In the genomic region with DNA sequence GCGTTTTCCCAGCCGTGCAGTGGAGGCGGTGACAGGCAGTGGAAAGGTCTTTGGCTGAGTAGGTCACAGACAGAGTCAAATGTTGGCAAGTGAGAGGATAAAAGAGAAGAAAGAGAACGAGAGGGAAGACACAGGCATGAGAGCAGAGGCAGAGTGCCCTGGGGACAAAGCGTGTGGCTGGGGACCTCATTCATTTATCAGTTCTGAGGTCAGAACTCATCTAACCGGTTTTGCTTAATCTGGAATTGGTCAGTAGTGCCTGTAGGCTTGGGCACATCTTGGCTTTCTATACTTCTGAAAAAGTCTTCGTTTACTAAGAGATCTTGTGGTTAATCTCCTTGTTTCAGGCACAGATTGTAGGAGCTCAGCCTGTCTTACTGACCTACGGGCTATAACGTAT, we compare ENCODE assay signal across 26 mouse cellular contexts.
A peak's percentile ranks its signal among the peaks of the same experiment; 100 is the strongest.
DNase-seq lines count a peak whose midpoint lies in the region; ATAC-seq and TF ChIP-seq lines count a peak whose summit lies in the region.
"Had no signal": no experiment of that assay in that cellular context is flagged by ENCODE, and none has a peak within 500 bp of the region (broad histone marks: within the 10 kb centered on the region; RNA-seq: fewer than 3 reads in every experiment).

No protein-coding gene starts in this region.

- H3K4me1 ChIP-seq in heart, embryonic 11.5 days (ENCODE audit: control insufficient read depth, insufficient read depth, low read length), result no peaks in the 10 kb centered on the region
- H3K4me1 ChIP-seq in heart, embryonic 12.5 days (replicated peaks), result no peaks in the 10 kb centered on the region
- no peaks in the 10 kb centered on the region for H3K4me1 ChIP-seq in kidney, postnatal 0 days (replicated peaks; ENCODE audit: insufficient read depth, low read length)
- H3K4me1 ChIP-seq in embryonic facial prominence, embryonic 14.5 days (ENCODE audit: control insufficient read depth, insufficient read depth, low read length), result no peaks in the 10 kb centered on the region
- no peaks in the 10 kb centered on the region for H3K4me1 ChIP-seq in midbrain, embryonic 13.5 days (replicated peaks)
- H3K4me1 ChIP-seq: forebrain, embryonic 15.5 days; limb, embryonic 13.5 days; megakaryocyte, embryonic 14.5 days had no signal

- DNase-seq in kidney, postnatal 0 days (ENCODE audit: low spot score), result peak; percentile 28
- no peak for DNase-seq in kidney, postnatal 14 days
- DNase-seq in embryo, embryonic 11 days, result peak; percentile 32
- DNase-seq in embryonic facial prominence, embryonic 14.5 days (ENCODE audit: low spot score), result peak; percentile 8
- no peak for DNase-seq in layer of hippocampus, postnatal 10 days (ENCODE audit: low spot score in 2 of 2)
- DNase-seq: adrenal gland, postnatal 10 days; cerebellum, adult 11 months; cerebellum, adult 9-10 months; cerebellum, postnatal 36 days; heart, postnatal 10 days; kidney, adult 8-10 months; kidney, postnatal 25 days; lung, postnatal 4 days; midbrain, embryonic 14.5 days; thymus, postnatal 25 days had no signal

- no peak for ATAC-seq in heart, embryonic 11.5 days (replicated peaks; ENCODE audit: insufficient number of reproducible peaks, low FRiP score, low TSS enrichment)
- no peak for ATAC-seq in heart, embryonic 12.5 days (ENCODE audit: insufficient number of reproducible peaks, low FRiP score)
- ATAC-seq in kidney, postnatal 0 days (replicated peaks; ENCODE audit: low FRiP score, low read depth), result peak; percentile 36; the same call in 1 of the 2 replicates
- ATAC-seq in embryonic facial prominence, embryonic 14.5 days (ENCODE audit: low read depth), result no peak
- ATAC-seq in midbrain, embryonic 13.5 days, result no peak
- ATAC-seq: forebrain, embryonic 15.5 days; Patski had no signal

- TF ChIP-seq CTCF in kidney, postnatal 0 days (IDR thresholded peaks at IDR 0.05; ENCODE audit: low read depth), result no peak

- H3K27me3 ChIP-seq in heart, embryonic 11.5 days (ENCODE audit: control insufficient read depth, insufficient read depth, low read length), result no peaks in the 10 kb centered on the region
- H3K27me3 ChIP-seq in heart, embryonic 12.5 days (replicated peaks), result no peaks in the 10 kb centered on the region
- no peaks in the 10 kb centered on the region for H3K27me3 ChIP-seq in kidney, postnatal 0 days (ENCODE audit: insufficient read depth, low read length)
- no peaks in the 10 kb centered on the region for H3K27me3 ChIP-seq in embryonic facial prominence, embryonic 14.5 days (replicated peaks; ENCODE audit: control insufficient read depth, insufficient read depth, low read length)
- no peaks in the 10 kb centered on the region for H3K27me3 ChIP-seq in midbrain, embryonic 13.5 days
- H3K27me3 ChIP-seq: forebrain, embryonic 15.5 days; limb, embryonic 13.5 days; megakaryocyte, embryonic 14.5 days had no signal

- H3K36me3 ChIP-seq in heart, embryonic 11.5 days (ENCODE audit: control insufficient read depth, insufficient read depth, low read length), result no peaks in the 10 kb centered on the region
- H3K36me3 ChIP-seq in heart, embryonic 12.5 days, result no peaks in the 10 kb centered on the region
- no peaks in the 10 kb centered on the region for H3K36me3 ChIP-seq in kidney, postnatal 0 days (ENCODE audit: insufficient read depth, low read length)
- no peaks in the 10 kb centered on the region for H3K36me3 ChIP-seq in embryonic facial prominence, embryonic 14.5 days (ENCODE audit: control insufficient read depth, insufficient read depth, low read length)
- H3K36me3 ChIP-seq in midbrain, embryonic 13.5 days, result no peaks in the 10 kb centered on the region
- H3K36me3 ChIP-seq: forebrain, embryonic 10.5 days; forebrain, embryonic 15.5 days; limb, embryonic 13.5 days had no signal

- no peak overlapping the region for H3K4me3 ChIP-seq in heart, embryonic 11.5 days (ENCODE audit: low read depth, low read length)
- no peak overlapping the region for H3K4me3 ChIP-seq in heart, embryonic 12.5 days
- no peak overlapping the region for H3K4me3 ChIP-seq in kidney, postnatal 0 days (replicated peaks; ENCODE audit: low read depth, low read length)
- no peak overlapping the region for H3K4me3 ChIP-seq in embryonic facial prominence, embryonic 14.5 days (ENCODE audit: low read depth, low read length)
- H3K4me3 ChIP-seq in midbrain, embryonic 13.5 days (replicated peaks), result no peak overlapping the region
- H3K4me3 ChIP-seq: forebrain, embryonic 10.5 days; forebrain, embryonic 15.5 days; layer of hippocampus, adult 2 months; limb, embryonic 13.5 days; megakaryocyte, embryonic 14.5 days had no signal

- no peak overlapping the region for H3K9ac ChIP-seq in heart, embryonic 11.5 days (ENCODE audit: low read depth, low read length)
- H3K9ac ChIP-seq in heart, embryonic 12.5 days, result no peak overlapping the region
- no peak overlapping the region for H3K9ac ChIP-seq in kidney, postnatal 0 days (ENCODE audit: low read depth, low read length)
- no peak overlapping the region for H3K9ac ChIP-seq in embryonic facial prominence, embryonic 14.5 days (ENCODE audit: low read depth, low read length)
- H3K9ac ChIP-seq in midbrain, embryonic 13.5 days (replicated peaks), result no peak overlapping the region
- H3K9ac ChIP-seq: forebrain, embryonic 15.5 days; hindbrain, embryonic 14.5 days; limb, embryonic 13.5 days had no signal

- H3K4me2 ChIP-seq in heart, embryonic 11.5 days, result peak overlapping the region; percentile 1
- H3K4me2 ChIP-seq in heart, embryonic 12.5 days, result no peak overlapping the region
- H3K4me2 ChIP-seq in kidney, postnatal 0 days (ENCODE audit: low read length), result no peak overlapping the region
- H3K4me2 ChIP-seq in embryonic facial prominence, embryonic 14.5 days (ENCODE audit: low read depth, low read length), result no peak overlapping the region
- H3K4me2 ChIP-seq in midbrain, embryonic 13.5 days (replicated peaks), result no peak overlapping the region
- H3K4me2 ChIP-seq: forebrain, embryonic 15.5 days; hindbrain, embryonic 14.5 days; limb, embryonic 13.5 days; liver, embryonic 11.5 days had no signal

- H3K9me3 ChIP-seq in heart, embryonic 11.5 days (replicated peaks; ENCODE audit: control insufficient read depth, low read length), result no peaks in the 10 kb centered on the region
- 0 out of 2 replicates have a peak, but pooled peaks cover 2% of the 10 kb centered on the region for H3K9me3 ChIP-seq in heart, embryonic 12.5 days (replicated peaks)
- no peaks in the 10 kb centered on the region for H3K9me3 ChIP-seq in kidney, postnatal 0 days (replicated peaks; ENCODE audit: low read length)
- H3K9me3 ChIP-seq in embryonic facial prominence, embryonic 14.5 days (ENCODE audit: control insufficient read depth, low read length), result no peaks in the 10 kb centered on the region
- H3K9me3 ChIP-seq in midbrain, embryonic 13.5 days, result no peaks in the 10 kb centered on the region
- H3K9me3 ChIP-seq: forebrain, embryonic 10.5 days; forebrain, embryonic 15.5 days; limb, embryonic 13.5 days; megakaryocyte, embryonic 14.5 days had no signal

- WGBS in heart, embryonic 11.5 days (ENCODE audit: insufficient replicate concordance), result 33% methylated on average over 9 of the region's 9 CpGs
- 35% methylated on average over 9 of the region's 9 CpGs for WGBS in heart, embryonic 12.5 days
- WGBS in kidney, postnatal 0 days, result 44% methylated on average over 9 of the region's 9 CpGs
- WGBS in embryonic facial prominence, embryonic 14.5 days, result 40% methylated on average over 9 of the region's 9 CpGs
- 65% methylated on average over 9 of the region's 9 CpGs for WGBS in midbrain, embryonic 13.5 days

- H3K27ac ChIP-seq in heart, embryonic 11.5 days (ENCODE audit: low read depth, low read length), result no peak overlapping the region
- no peak overlapping the region for H3K27ac ChIP-seq in heart, embryonic 12.5 days (ENCODE audit: poor library complexity, severe bottlenecking)
- H3K27ac ChIP-seq in kidney, postnatal 0 days, result no peak overlapping the region; the same call in 1 of the 2 replicates
- no peak overlapping the region for H3K27ac ChIP-seq in embryonic facial prominence, embryonic 14.5 days (replicated peaks; ENCODE audit: low read depth, low read length)
- H3K27ac ChIP-seq in midbrain, embryonic 13.5 days, result no peak overlapping the region
- H3K27ac ChIP-seq: forebrain, embryonic 10.5 days; forebrain, embryonic 15.5 days; hindbrain, embryonic 14.5 days; layer of hippocampus, adult 2 months; limb, embryonic 13.5 days had no signal

Comparison
In these comparisons a context has a peak if more than half of its experiments do, and no peak if none do; other contexts are left out.
1. DNase-seq: peak in kidney, postnatal 0 days (single experiment), embryo, embryonic 11 days (single experiment) and embryonic facial prominence, embryonic 14.5 days (single experiment); none in kidney, postnatal 14 days (single experiment) and layer of hippocampus, postnatal 10 days (0 of 2).